Mouse (Mus musculus): ENCODE measurements at regions not wholly inside any gene's neighbourhood (a gene's known extent, or its start where the extent isn't known, plus 50 kb on each side); places are given as distances from the start of the nearest gene placed in this dataset.

- TF ChIP-seq EP300 (IDR thresholded peaks at IDR 0.05) = no peak
- no peak for TF ChIP-seq CTCF (IDR thresholded peaks at IDR 0.05)
These were observed 219.1 kb downstream of the Lipi start for GRCm38 (mm10) chr16:75366727-75367126.
